Mouse (Mus musculus) megakaryocyte-erythroid progenitor cell, adult 5-6 weeks (primary cell): ENCODE data around the gene 1110002E22Rik. TPM values are rescaled to one million over a fixed set of nuclear protein-coding genes. Genes with fewer than 3 reads are reported as not detected.

Experiments
- ATAC-seq: replicated peaks from 2 replicates; pipeline ENCODE4 v1.8.0; 2016; ENCODE audit warnings: mild to moderate bottlenecking, inconsistent platforms; ENCODE audit not compliant: severe bottlenecking, poor library complexity, low FRiP score, low TSS enrichment
- total RNA-seq, 2 experiments: library from RNA; stranded (forward) in 1 of 2; stranded (reverse) in 1 of 2; fragments of 200-1000, 215-1000 nt in 1 of 2; fragments of >200 nt in 1 of 2; fragmentation: Nextera tagmentation in 1 of 2; gene quantifications; 2 replicates each; pipeline ENCODE4 v1.2.3; 2014 to 2017

Gene 1110002E22Rik
- total RNA-seq, 2 experiments from 2014 or later = not detected

- ATAC-seq = no peak
Observed at GRCm38 (mm10) chr3:138096263-138097028, 31.6 kb downstream of the 1110002E22Rik start.

GRCm38 (mm10) chr3:138097718-138098117 lies 32.9 kb downstream of the 1110002E22Rik start:
- ATAC-seq = no peak

GRCm38 (mm10) chr3:138101936-138102335 lies 37.1 kb downstream of the 1110002E22Rik start:
- ATAC-seq = no peak

- no peak for ATAC-seq
Observed at GRCm38 (mm10) chr3:138103690-138104089, 38.8 kb downstream of the 1110002E22Rik start.

GRCm38 (mm10) chr3:138105056-138105455 lies 40.2 kb downstream of the 1110002E22Rik start:
- ATAC-seq = no peak

- no peak for ATAC-seq
Observed at GRCm38 (mm10) chr3:138106887-138107286, 42.0 kb downstream of the 1110002E22Rik start.

- 0 out of 2 replicates have a peak, but pooled peaks have one; percentile 28 for ATAC-seq
Observed at GRCm38 (mm10) chr3:138110910-138111782, 46.3 kb downstream of the 1110002E22Rik start.

- ATAC-seq = no peak
Observed at GRCm38 (mm10) chr3:138114106-138114505, 49.3 kb downstream of the 1110002E22Rik start.

GRCm38 (mm10) chr3:138116871-138117270 lies 52.0 kb downstream of the 1110002E22Rik start:
- no peak for ATAC-seq

GRCm38 (mm10) chr3:138118392-138118791 lies 53.5 kb downstream of the 1110002E22Rik start:
- ATAC-seq = no peak

GRCm38 (mm10) chr3:138118831-138119230 lies 54.0 kb downstream of the 1110002E22Rik start:
- no peak for ATAC-seq

- no peak for ATAC-seq
Observed at GRCm38 (mm10) chr3:138119444-138120105, 54.7 kb downstream of the 1110002E22Rik start.

- ATAC-seq = no peak
Observed at GRCm38 (mm10) chr3:138121461-138121860, 56.6 kb downstream of the 1110002E22Rik start.

- no peak for ATAC-seq
Observed at GRCm38 (mm10) chr3:138123842-138124241, 59.0 kb downstream of the 1110002E22Rik start.

- ATAC-seq = no peak
Observed at GRCm38 (mm10) chr3:138129110-138129509, 64.3 kb downstream of the 1110002E22Rik start.

- ATAC-seq = no peak
Observed at GRCm38 (mm10) chr3:138130692-138131091, 65.8 kb downstream of the 1110002E22Rik start.
